In genomic region chr7:97578361-97579066, GRCm38 (mm10) we compare ENCODE assay signal across 8 mouse cellular contexts. TPM values are rescaled to one million over a fixed set of nuclear protein-coding genes. Genes with fewer than 3 reads are reported as not detected.
DNase-seq lines count a peak whose midpoint lies in the region; ATAC-seq and TF ChIP-seq lines count a peak whose summit lies in the region.

No protein-coding gene starts in this region.

- peaks cover 4% of the 10 kb centered on the region; the same call in 1 of the 2 replicates for H3K4me1 ChIP-seq in heart, adult 2 months (ENCODE audit: control insufficient read depth, insufficient read depth, low read length)
- peaks cover 17% of the 10 kb centered on the region for H3K4me1 ChIP-seq in limb, embryonic 13.5 days
- peaks cover 14% of the 10 kb centered on the region for H3K4me1 ChIP-seq in midbrain, embryonic 16.5 days (ENCODE audit: control insufficient read depth, insufficient read depth, low read length)

- H3K4me3 ChIP-seq in heart, adult 2 months: peak overlapping the region; percentile 95
- H3K4me3 ChIP-seq in limb, embryonic 13.5 days: peak overlapping the region; percentile 100
- peak overlapping the region; percentile 100 for H3K4me3 ChIP-seq in midbrain, embryonic 16.5 days (ENCODE audit: low read depth, low read length)

- H3K27me3 ChIP-seq in heart, adult 2 months (ENCODE audit: control insufficient read depth, insufficient read depth, low read length): no peaks in the 10 kb centered on the region
- no peaks in the 10 kb centered on the region for H3K27me3 ChIP-seq in limb, embryonic 13.5 days
- H3K27me3 ChIP-seq in midbrain, embryonic 16.5 days (ENCODE audit: control insufficient read depth, insufficient read depth, low read depth, low read length): no peaks in the 10 kb centered on the region

- intact Hi-C loops in heart, adult 2 months (cut with DNase I): loop anchor here (1.0 to 10.0 kb wide), 4 partner anchors 98 to 1774 kb away; partner anchors contain the start of genes Ints4 and Serpinh1

- no peaks in the 10 kb centered on the region for H3K36me3 ChIP-seq in heart, adult 2 months (ENCODE audit: control insufficient read depth, insufficient read depth, low read length)
- H3K36me3 ChIP-seq in limb, embryonic 13.5 days: peaks cover 20% of the 10 kb centered on the region
- no peaks in the 10 kb centered on the region; the same call in 1 of the 2 replicates for H3K36me3 ChIP-seq in midbrain, embryonic 16.5 days (ENCODE audit: control insufficient read depth, insufficient read depth, low read length)

- H3K9me3 ChIP-seq in limb, embryonic 13.5 days: no peaks in the 10 kb centered on the region
- H3K9me3 ChIP-seq in midbrain, embryonic 16.5 days (replicated peaks; ENCODE audit: control insufficient read depth, low read length, poor library complexity, severe bottlenecking): no peaks in the 10 kb centered on the region

- no peak for TF ChIP-seq CTCF in heart, adult 2 months (IDR thresholded peaks at IDR 0.05)

- no peak for TF ChIP-seq POLR2A in heart, adult 2 months (IDR thresholded peaks at IDR 0.05; ENCODE audit: insufficient read depth, low read depth, low read length)

- no peak for TF ChIP-seq EP300 in heart, adult 2 months (IDR thresholded peaks at IDR 0.05; ENCODE audit: insufficient read depth, low read depth, low read length)

- 0 out of 2 replicates have a peak, but pooled peaks cover 2% of the 10 kb centered on the region for H3K79me2 ChIP-seq in heart, adult 2 months (replicated peaks; ENCODE audit: control insufficient read depth, insufficient read depth, low read length)

- peak overlapping the region; percentile 85 for H3K27ac ChIP-seq in heart, adult 2 months
- peak overlapping the region; percentile 99; the same call in 1 of the 2 replicates for H3K27ac ChIP-seq in limb, embryonic 13.5 days
- peak overlapping the region; percentile 99; the same call in 1 of the 2 replicates for H3K27ac ChIP-seq in midbrain, embryonic 16.5 days (ENCODE audit: low read length)

- H3K9ac ChIP-seq in heart, adult 2 months (ENCODE audit: low read depth, low read length): peak overlapping the region; percentile 83
- peak overlapping the region; percentile 81 for H3K9ac ChIP-seq in limb, embryonic 13.5 days
- H3K9ac ChIP-seq in midbrain, embryonic 16.5 days (ENCODE audit: low read depth, low read length): peak overlapping the region; percentile 76

- H3K4me2 ChIP-seq in limb, embryonic 13.5 days (replicated peaks): peak overlapping the region; percentile 81
- H3K4me2 ChIP-seq in midbrain, embryonic 16.5 days (ENCODE audit: low read length): peak overlapping the region; percentile 82

- DNase-seq in ovary, postnatal 14 days (ENCODE audit: low spot score): peak; percentile 18
- DNase-seq in ovary, postnatal 10 days (ENCODE audit: low spot score): no peak
- peak; percentile 31 for DNase-seq in embryo, embryonic 11 days
- peak; percentile 63 to 66 for DNase-seq in heart, adult 2 months
- DNase-seq in kidney, adult 9 months: peak; percentile 53
- DNase-seq in thymus, adult 18-20 months: peak; percentile 19 to 38

- WGBS in heart, adult 2 months: 24% methylated on average over 8 of the region's 8 CpGs
- 31% methylated on average over 8 of the region's 8 CpGs for WGBS in limb, embryonic 13.5 days
- 28% methylated on average over 8 of the region's 8 CpGs for WGBS in midbrain, embryonic 16.5 days

- ATAC-seq in limb, embryonic 13.5 days (ENCODE audit: low FRiP score, low read depth): 0 out of 2 replicates have a peak, but pooled peaks have one; percentile 0
- ATAC-seq in midbrain, embryonic 16.5 days: peak; percentile 6; the same call in 1 of the 2 replicates

RNA-seq across cellular contexts. Expression of gene Aamdc, which starts 0.8 kb away (rescaled TPM):
- 10 to 100 TPM; 61.0 to 67.7 TPM for total RNA-seq in heart, adult 2 months (2021)
- 62.6 and 77.1 TPM in 2 replicates for polyA plus RNA-seq in heart, adult 2 months (2012; rRNA removed)
- polyA plus RNA-seq in limb, embryonic 13.5 days (2015; fragmentation: Nextera tagmentation; extraction: Ambion mirVana): 82.3 and 86.6 TPM in 2 replicates
- 52.6 and 53.8 TPM in 2 replicates for polyA plus RNA-seq in midbrain, embryonic 16.5 days (2015; fragmentation: Nextera tagmentation; extraction: Ambion mirVana)

RNA-seq across cellular contexts. Expression of gene Rsf1, which starts 1.2 kb away (rescaled TPM):
- 10 to 100 TPM; 14.6 to 15.7 TPM for total RNA-seq in heart, adult 2 months (2021)
- polyA plus RNA-seq in heart, adult 2 months (2012; rRNA removed): 1.5 and 3.0 TPM in 2 replicates
- polyA plus RNA-seq in limb, embryonic 13.5 days (2015; fragmentation: Nextera tagmentation; extraction: Ambion mirVana): 31.1 and 32.1 TPM in 2 replicates
- 26.9 and 35.6 TPM in 2 replicates for polyA plus RNA-seq in midbrain, embryonic 16.5 days (2015; fragmentation: Nextera tagmentation; extraction: Ambion mirVana)
